Mouse (Mus musculus): Measurements from ENCODE around the gene Bphl. TPM values are rescaled to one million over a fixed set of nuclear protein-coding genes. Genes with fewer than 3 reads are reported as not detected.
A peak's percentile ranks its signal among the peaks of the same experiment; 100 is the strongest.

Bphl gene
- polyA plus RNA-seq (2012; ENCODE audit: insufficient read depth, low replicate concordance) = 20.4 and 35.2 TPM in 2 replicates

GRCm38 (mm10) chr13:34037172-34038055, at the start of gene Bphl:
Gene Bphl (plus strand): TSS chr13:34037597.
- no peak for TF ChIP-seq GATA1 (IDR thresholded peaks at IDR 0.05; ENCODE audit: borderline replicate concordance, low read length)
- TF ChIP-seq FLI1 (IDR thresholded peaks at IDR 0.05; ENCODE audit: low read length) = no peak
- peaks cover 74% of the 10 kb centered on the region for H3K4me1 ChIP-seq

DNA sequence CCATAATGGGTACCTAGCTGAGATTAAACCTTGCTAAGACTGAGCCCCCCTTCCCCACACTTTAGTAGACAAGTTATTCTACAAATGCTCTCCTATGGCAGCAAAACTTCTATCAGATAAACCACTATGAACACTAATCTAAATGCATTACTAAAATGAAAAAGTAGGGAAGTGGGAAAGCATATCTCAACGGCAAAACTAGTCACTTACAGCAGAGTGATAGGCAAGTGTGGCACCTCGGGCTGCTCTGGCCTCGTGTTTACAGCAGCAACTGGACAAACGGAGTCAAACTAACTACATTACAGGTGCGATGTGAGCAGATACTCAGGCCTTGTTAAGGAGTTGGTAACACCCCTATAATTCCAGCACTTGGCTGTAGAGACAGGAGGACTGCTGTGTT, 47.8 kb upstream of the Bphl start:
- TF ChIP-seq FLI1 (IDR thresholded peaks at IDR 0.05; ENCODE audit: low read length) (no peak), GATA1 (IDR thresholded peaks at IDR 0.05; ENCODE audit: borderline replicate concordance, low read length) (no peak)
- Histone ChIP-seq H3K4me3 (replicated peaks) (no peak overlapping the region), H3K27me3 (replicated peaks) (no peaks in the 10 kb centered on the region), H3K9me3 (no peaks in the 10 kb centered on the region), H3K36me3 (replicated peaks; ENCODE audit: low read length) (peaks cover 58% of the 10 kb centered on the region), H3K4me1 (peaks cover 5% of the 10 kb centered on the region; the same call in 1 of the 2 replicates)

More at GRCm38 (mm10) chr13:34037172-34038055, at the start of gene Bphl:
- Histone ChIP-seq H3K27me3 (replicated peaks) (no peaks in the 10 kb centered on the region), H3K36me3 (replicated peaks; ENCODE audit: low read length) (peaks cover 43% of the 10 kb centered on the region), H3K4me3 (replicated peaks) (peak within 1 kb of the TSS; percentile 96), H3K9me3 (peaks cover 6% of the 10 kb centered on the region)

DNA sequence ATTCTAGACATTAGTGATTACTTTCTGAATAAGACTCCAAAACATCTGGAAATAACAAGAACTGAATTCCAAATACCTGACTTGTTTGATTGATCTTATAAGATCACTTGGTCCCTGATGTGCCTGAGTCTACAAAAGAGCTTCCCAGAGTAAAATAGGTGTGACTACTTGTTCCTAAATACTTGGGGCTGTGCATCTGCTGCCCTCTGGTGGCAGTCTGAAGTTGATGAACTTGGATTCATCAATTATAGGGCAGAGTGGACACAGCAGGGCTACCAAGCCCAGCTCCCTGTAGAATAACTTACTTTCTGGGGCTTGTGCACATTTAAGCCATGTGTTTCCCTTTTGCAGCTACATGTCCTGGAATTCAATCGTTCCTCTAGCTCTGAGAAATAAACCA, 42.2 kb upstream of the Bphl start:
- Histone ChIP-seq H3K9me3 (no peaks in the 10 kb centered on the region), H3K27me3 (replicated peaks) (no peaks in the 10 kb centered on the region), H3K4me1 (peaks cover 18% of the 10 kb centered on the region), H3K4me3 (replicated peaks) (no peak overlapping the region), H3K36me3 (replicated peaks; ENCODE audit: low read length) (peaks cover 12% of the 10 kb centered on the region)
- TF ChIP-seq GATA1 (IDR thresholded peaks at IDR 0.05; ENCODE audit: borderline replicate concordance, low read length) = no peak
- TF ChIP-seq FLI1 (IDR thresholded peaks at IDR 0.05; ENCODE audit: low read length) = no peak

GRCm38 (mm10) chr13:34002058-34003006, 35.1 kb upstream of the Bphl start, which contains the start of the genes Ripk1 and Serpinb6a:
Gene Ripk1 (plus strand): TSS chr13:34002363.
Gene Serpinb6a (minus strand): TSS chr13:34002794.
- TF ChIP-seq FLI1 (IDR thresholded peaks at IDR 0.05; ENCODE audit: low read length) = peak; percentile 82; the same call in 1 of the 2 replicates
- TF ChIP-seq GATA1 (IDR thresholded peaks at IDR 0.05; ENCODE audit: borderline replicate concordance, low read length) = no peak
- Histone ChIP-seq H3K9me3 (no peaks in the 10 kb centered on the region), H3K36me3 (replicated peaks; ENCODE audit: low read length) (peaks cover 17% of the 10 kb centered on the region), H3K4me1 (peaks cover 55% of the 10 kb centered on the region), H3K4me3 (replicated peaks) (peak within 1 kb of the TSS; percentile 99), H3K27me3 (replicated peaks) (no peaks in the 10 kb centered on the region)

DNA sequence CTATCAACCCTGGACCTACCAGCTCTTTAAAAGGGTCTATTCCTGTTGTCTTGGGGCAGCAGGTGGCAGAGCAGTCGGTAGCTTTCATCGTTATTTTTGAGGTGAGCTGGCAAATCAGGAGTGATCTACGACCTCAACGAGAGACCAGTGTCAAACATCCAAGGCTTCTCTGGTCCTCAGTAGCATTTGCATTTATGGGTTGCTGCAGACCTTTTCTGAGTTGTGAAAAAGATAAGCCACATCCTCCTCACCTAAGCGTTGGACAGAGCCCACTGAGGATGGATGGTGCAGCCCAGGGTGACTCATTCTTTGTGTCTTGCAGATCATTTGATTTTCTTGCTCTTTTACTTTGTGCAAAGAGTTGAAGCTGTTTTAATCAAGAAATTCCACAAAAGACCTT, 34.3 kb upstream of the Bphl start:
- Histone ChIP-seq H3K4me3 (replicated peaks) (peak overlapping the region; percentile 99), H3K27me3 (replicated peaks) (no peaks in the 10 kb centered on the region), H3K9me3 (no peaks in the 10 kb centered on the region), H3K36me3 (replicated peaks; ENCODE audit: low read length) (peaks cover 21% of the 10 kb centered on the region), H3K4me1 (peaks cover 56% of the 10 kb centered on the region)
- TF ChIP-seq FLI1 (IDR thresholded peaks at IDR 0.05; ENCODE audit: low read length) (no peak), GATA1 (IDR thresholded peaks at IDR 0.05; ENCODE audit: borderline replicate concordance, low read length) (no peak)

DNA sequence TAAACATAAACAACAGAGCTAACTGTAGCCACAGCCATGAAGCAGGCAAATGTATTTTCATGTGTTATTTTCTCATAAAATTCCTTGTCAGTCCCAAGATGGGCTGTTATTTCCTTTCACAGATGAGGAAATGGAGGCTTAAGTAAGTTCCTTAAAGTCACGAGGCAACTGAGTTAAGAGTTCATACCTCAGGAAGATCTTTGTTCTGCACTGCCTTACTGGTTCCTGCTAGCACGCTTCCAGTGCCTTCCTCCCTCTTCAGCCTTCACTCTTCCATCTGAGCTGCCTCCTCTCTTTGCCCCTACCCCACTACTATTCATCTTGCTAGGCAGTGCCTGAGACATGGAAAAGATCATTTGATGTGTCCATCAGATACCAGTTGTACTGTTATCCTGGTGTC, 30.2 kb upstream of the Bphl start:
- Histone ChIP-seq H3K4me3 (replicated peaks) (peak overlapping the region; percentile 64), H3K27me3 (replicated peaks) (no peaks in the 10 kb centered on the region), H3K4me1 (peaks cover 62% of the 10 kb centered on the region), H3K36me3 (replicated peaks; ENCODE audit: low read length) (peaks cover 62% of the 10 kb centered on the region), H3K9me3 (no peaks in the 10 kb centered on the region)
- no peak for TF ChIP-seq GATA1 (IDR thresholded peaks at IDR 0.05; ENCODE audit: borderline replicate concordance, low read length)

- TF ChIP-seq GATA1 (IDR thresholded peaks at IDR 0.05; ENCODE audit: borderline replicate concordance, low read length) (no peak), FLI1 (IDR thresholded peaks at IDR 0.05; ENCODE audit: low read length) (no peak)
- peaks cover 5% of the 10 kb centered on the region; the same call in 1 of the 2 replicates for H3K9me3 ChIP-seq
- peaks cover 99% of the 10 kb centered on the region for H3K36me3 ChIP-seq (replicated peaks; ENCODE audit: low read length)
Measured at GRCm38 (mm10) chr13:34016927-34017569, 20.3 kb upstream of the Bphl start.

GRCm38 (mm10) chr13:34018521-34018920, 18.9 kb upstream of the Bphl start:
- Histone ChIP-seq H3K4me1 (no peaks in the 10 kb centered on the region; the same call in 1 of the 2 replicates), H3K9me3 (peaks cover 5% of the 10 kb centered on the region; the same call in 1 of the 2 replicates), H3K4me3 (replicated peaks) (no peak overlapping the region), H3K27me3 (replicated peaks) (no peaks in the 10 kb centered on the region), H3K36me3 (replicated peaks; ENCODE audit: low read length) (peaks cover 99% of the 10 kb centered on the region)
- no peak for TF ChIP-seq GATA1 (IDR thresholded peaks at IDR 0.05; ENCODE audit: borderline replicate concordance, low read length)
- TF ChIP-seq FLI1 (IDR thresholded peaks at IDR 0.05; ENCODE audit: low read length) = no peak

More at GRCm38 (mm10) chr13:34016927-34017569, 20.3 kb upstream of the Bphl start:
- H3K4me3 ChIP-seq (replicated peaks) = no peak overlapping the region
- no peaks in the 10 kb centered on the region; the same call in 1 of the 2 replicates for H3K4me1 ChIP-seq
- no peaks in the 10 kb centered on the region for H3K27me3 ChIP-seq (replicated peaks)

- peaks cover 5% of the 10 kb centered on the region; the same call in 1 of the 2 replicates for H3K4me1 ChIP-seq
- H3K27me3 ChIP-seq (replicated peaks) = no peaks in the 10 kb centered on the region
- H3K36me3 ChIP-seq (replicated peaks; ENCODE audit: low read length) = peaks cover 92% of the 10 kb centered on the region
- no peak overlapping the region for H3K4me3 ChIP-seq (replicated peaks)
- peaks cover 5% of the 10 kb centered on the region; the same call in 1 of the 2 replicates for H3K9me3 ChIP-seq
- TF ChIP-seq FLI1 (IDR thresholded peaks at IDR 0.05; ENCODE audit: low read length) (no peak), GATA1 (IDR thresholded peaks at IDR 0.05; ENCODE audit: borderline replicate concordance, low read length) (no peak)
Measured at GRCm38 (mm10) chr13:34021998-34022397, 15.4 kb upstream of the Bphl start.
